Mouse (Mus musculus): ENCODE data around the gene Lrrc75b. TPM values are rescaled to one million over a fixed set of nuclear protein-coding genes. Genes with fewer than 3 reads are reported as not detected.
"Not testable (repeated sequence)": the region's sequence is repeated elsewhere in the genome, so short reads cannot be mapped to it uniquely, and the experiment has no call there.

Lrrc75b gene
- polyA plus RNA-seq, 1 experiment from 2014 or later = 0.84 TPM

- TF ChIP-seq EP300 (IDR thresholded peaks at IDR 0.05) (no peak), CTCF (IDR thresholded peaks at IDR 0.05) (no peak)
- H3K27ac ChIP-seq (ENCODE audit: low read length) = no peak overlapping the region
- H3K9me3 ChIP-seq (ENCODE audit: low read length) = no peaks in the 10 kb centered on the region
- peak; percentile 19; the same call in 1 of the 2 replicates for ATAC-seq
- H3K4me2 ChIP-seq (replicated peaks; ENCODE audit: low read depth, low read length) = no peak overlapping the region
- no peak for DNase-seq (ENCODE audit: low spot score)
- H3K36me3 ChIP-seq (ENCODE audit: insufficient read depth, low read length) = peaks cover 3% of the 10 kb centered on the region; the same call in 1 of the 2 replicates
- H3K4me3 ChIP-seq (ENCODE audit: low read depth, low read length) = no peak overlapping the region
- no peaks in the 10 kb centered on the region for H3K27me3 ChIP-seq (replicated peaks; ENCODE audit: insufficient read depth, low read length)
- H3K9ac ChIP-seq (replicated peaks; ENCODE audit: low read depth) = no peak overlapping the region
- 79% methylated on average over 8 of the region's 8 CpGs for WGBS
- no peaks in the 10 kb centered on the region for H3K4me1 ChIP-seq (ENCODE audit: insufficient read depth, low read depth, low read length)
These were observed 25.2 kb downstream of the Lrrc75b start for GRCm38 (mm10) chr10:75534934-75535333.

GRCm38 (mm10) chr10:75534216-75534615, 25.9 kb downstream of the Lrrc75b start:
- no peak for TF ChIP-seq CTCF (IDR thresholded peaks at IDR 0.05)
- TF ChIP-seq EP300 (IDR thresholded peaks at IDR 0.05) = no peak
- DNase-seq (ENCODE audit: low spot score) = no peak
- Histone ChIP-seq H3K9ac (replicated peaks; ENCODE audit: low read depth) (no peak overlapping the region), H3K27me3 (replicated peaks; ENCODE audit: insufficient read depth, low read length) (no peaks in the 10 kb centered on the region), H3K4me3 (ENCODE audit: low read depth, low read length) (no peak overlapping the region), H3K9me3 (ENCODE audit: low read length) (no peaks in the 10 kb centered on the region), H3K4me1 (ENCODE audit: insufficient read depth, low read depth, low read length) (no peaks in the 10 kb centered on the region), H3K4me2 (replicated peaks; ENCODE audit: low read depth, low read length) (no peak overlapping the region), H3K36me3 (ENCODE audit: insufficient read depth, low read length) (peaks cover 3% of the 10 kb centered on the region; the same call in 1 of the 2 replicates), H3K27ac (ENCODE audit: low read length) (no peak overlapping the region)
- 87% methylated on average over 8 of the region's 8 CpGs for WGBS
- ATAC-seq = no peak

GRCm38 (mm10) chr10:75531532-75532090, 28.5 kb downstream of the Lrrc75b start:
- H3K9ac ChIP-seq (replicated peaks; ENCODE audit: low read depth) = no peak overlapping the region
- H3K4me3 ChIP-seq (ENCODE audit: low read depth, low read length) = no peak overlapping the region
- H3K27ac ChIP-seq (ENCODE audit: low read length) = no peak overlapping the region
- TF ChIP-seq EP300 (IDR thresholded peaks at IDR 0.05) (no peak), CTCF (IDR thresholded peaks at IDR 0.05) (no peak)
- WGBS = 92% methylated on average over 9 of the region's 9 CpGs
- H3K4me2 ChIP-seq (replicated peaks; ENCODE audit: low read depth, low read length) = no peak overlapping the region
- peaks cover 3% of the 10 kb centered on the region; the same call in 1 of the 2 replicates for H3K36me3 ChIP-seq (ENCODE audit: insufficient read depth, low read length)
- no peaks in the 10 kb centered on the region for H3K4me1 ChIP-seq (ENCODE audit: insufficient read depth, low read depth, low read length)
- DNase-seq (ENCODE audit: low spot score) = no peak
- no peaks in the 10 kb centered on the region for H3K9me3 ChIP-seq (ENCODE audit: low read length)
- ATAC-seq = no peak
- H3K27me3 ChIP-seq (replicated peaks; ENCODE audit: insufficient read depth, low read length) = no peaks in the 10 kb centered on the region

GRCm38 (mm10) chr10:75530322-75530721, 29.8 kb downstream of the Lrrc75b start:
- H3K36me3 ChIP-seq (ENCODE audit: insufficient read depth, low read length) = peaks cover 3% of the 10 kb centered on the region; the same call in 1 of the 2 replicates
- ATAC-seq = no peak

GRCm38 (mm10) chr10:75525450-75525849, 34.7 kb downstream of the Lrrc75b start:
- not testable (repeated sequence) for H3K27me3 ChIP-seq (replicated peaks; ENCODE audit: insufficient read depth, low read length); H3K4me1 ChIP-seq (ENCODE audit: insufficient read depth, low read depth, low read length); DNase-seq (ENCODE audit: low spot score); H3K36me3 ChIP-seq (ENCODE audit: insufficient read depth, low read length); H3K9ac ChIP-seq (replicated peaks; ENCODE audit: low read depth); H3K27ac ChIP-seq (ENCODE audit: low read length); H3K9me3 ChIP-seq (ENCODE audit: low read length); ATAC-seq; H3K4me3 ChIP-seq (ENCODE audit: low read depth, low read length); H3K4me2 ChIP-seq (replicated peaks; ENCODE audit: low read depth, low read length)
- WGBS = 95% methylated on average over 9 of the region's 9 CpGs

More at GRCm38 (mm10) chr10:75530322-75530721, 29.8 kb downstream of the Lrrc75b start:
- no peak overlapping the region for H3K27ac ChIP-seq (ENCODE audit: low read length)
- no peak overlapping the region for H3K4me3 ChIP-seq (ENCODE audit: low read depth, low read length)
- no peak overlapping the region for H3K4me2 ChIP-seq (replicated peaks; ENCODE audit: low read depth, low read length)
- H3K4me1 ChIP-seq (ENCODE audit: insufficient read depth, low read depth, low read length) = no peaks in the 10 kb centered on the region
- DNase-seq (ENCODE audit: low spot score) = no peak
- 86% methylated on average over 2 of the region's 2 CpGs for WGBS
- TF ChIP-seq CTCF (IDR thresholded peaks at IDR 0.05) (no peak), EP300 (IDR thresholded peaks at IDR 0.05) (no peak)
- no peaks in the 10 kb centered on the region for H3K27me3 ChIP-seq (replicated peaks; ENCODE audit: insufficient read depth, low read length)
- H3K9ac ChIP-seq (replicated peaks; ENCODE audit: low read depth) = no peak overlapping the region
- no peaks in the 10 kb centered on the region for H3K9me3 ChIP-seq (ENCODE audit: low read length)

GRCm38 (mm10) chr10:75521643-75522042, 38.5 kb downstream of the Lrrc75b start:
- no peak for ATAC-seq
- Histone ChIP-seq H3K4me1 (ENCODE audit: insufficient read depth, low read depth, low read length) (peaks cover 9% of the 10 kb centered on the region; the same call in 1 of the 2 replicates), H3K27me3 (replicated peaks; ENCODE audit: insufficient read depth, low read length) (no peaks in the 10 kb centered on the region), H3K4me3 (ENCODE audit: low read depth, low read length) (no peak overlapping the region), H3K36me3 (ENCODE audit: insufficient read depth, low read length) (no peaks in the 10 kb centered on the region), H3K27ac (ENCODE audit: low read length) (no peak overlapping the region), H3K9ac (replicated peaks; ENCODE audit: low read depth) (no peak overlapping the region), H3K4me2 (replicated peaks; ENCODE audit: low read depth, low read length) (no peak overlapping the region), H3K9me3 (ENCODE audit: low read length) (no peaks in the 10 kb centered on the region)
- TF ChIP-seq EP300 (IDR thresholded peaks at IDR 0.05) (no peak), CTCF (IDR thresholded peaks at IDR 0.05) (no peak)
- 83% methylated on average over 4 of the region's 4 CpGs for WGBS
- DNase-seq (ENCODE audit: low spot score) = no peak

Measured in lung, postnatal 0 days (tissue).